Mouse (Mus musculus) layer of hippocampus, adult 2 months (tissue): Measurements from ENCODE around the gene Gm28998. TPM values are rescaled to one million over a fixed set of nuclear protein-coding genes. Genes with fewer than 3 reads are reported as not detected.
"Not testable (repeated sequence)": the region's sequence is repeated elsewhere in the genome, so short reads cannot be mapped to it uniquely, and the experiment has no call there.

ENCODE experiments used
- DNase-seq, 2 experiments: peaks; one replicate each; pipeline ENCODE4 v3.0.0; 2022; ENCODE audit warnings: low spot score in 2 of 2
- H3K27ac ChIP-seq: fragments of 200-600 bp; 2 replicates; pipeline ENCODE4 v1.8.1; 2022
- H3K4me3 ChIP-seq: fragments of 200-600 bp; 2 replicates; pipeline ENCODE4 v1.8.1; 2022; ENCODE audit warnings: mild to moderate bottlenecking
- long read RNA-seq, 2 experiments: library from polyadenylated mRNA; stranded (forward); transcript quantifications; one replicate each; pipeline ENCODE4 v2.0.0; 2021; ENCODE audit warnings: borderline mapping rate in 2 of 2
- total RNA-seq, 2 experiments: library from RNA; stranded (reverse); gene quantifications; 2 replicates each; pipeline ENCODE4 v1.2.3; 2021

Gene Gm28998
- not detected for total RNA-seq
- long read RNA-seq, experiment 1 = 0 reads
- long read RNA-seq, experiment 2 = 0 reads

GRCm38 (mm10) chrY:7253487-7253886 lies at the start of gene Gm28998:
Gene Gm28998, plus strand, starts transcription at chrY:7253787.
- not testable (repeated sequence) for H3K4me3 ChIP-seq, DNase-seq, H3K27ac ChIP-seq

Other genes with a start within 250 kb of the Gm28998 start
- gene Gm21244, start 84.5 kb upstream of the Gm28998 start, total RNA-seq = not detected
- gene Gm21788, start 151.2 kb downstream of the Gm28998 start, total RNA-seq = not detected